Mouse (Mus musculus): ENCODE results near the gene Pitpna.
"Not testable (repeated sequence)": the region's sequence is repeated elsewhere in the genome, so short reads cannot be mapped to it uniquely, and the experiment has no call there.

The Pitpna gene

DNA sequence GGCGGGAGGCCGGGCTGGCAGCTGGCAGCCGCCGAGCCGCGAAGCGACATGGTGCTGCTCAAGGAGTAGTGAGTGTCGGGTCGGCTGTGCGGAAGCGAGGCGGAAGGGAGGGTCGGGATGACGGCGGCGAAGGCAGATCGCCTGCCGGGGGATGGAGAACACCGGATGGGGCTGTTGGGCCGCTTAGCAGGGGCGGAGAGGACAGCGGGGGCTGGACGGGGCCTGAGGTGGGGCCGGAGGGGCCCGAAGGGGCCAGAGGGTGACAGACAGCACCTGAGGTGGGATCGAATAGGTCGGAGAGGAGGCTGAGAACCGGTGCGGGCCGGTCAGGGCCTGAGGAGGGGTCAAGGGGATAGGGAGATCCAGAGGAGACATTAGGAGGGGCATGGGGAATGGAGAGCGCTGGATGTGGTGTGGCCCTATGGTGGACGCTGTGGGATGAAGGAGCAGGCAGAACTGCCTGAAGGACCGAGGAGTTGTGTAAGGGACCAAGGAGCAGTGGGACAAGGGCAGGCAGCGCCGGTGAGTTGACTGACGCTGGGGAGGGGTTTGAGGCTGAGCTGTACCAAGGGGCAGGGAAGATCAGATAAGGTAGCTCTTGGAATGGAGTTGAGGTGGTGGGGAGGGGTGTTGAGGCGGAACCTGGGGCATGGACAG is 516 bp downstream of the Pitpna start:
- DNase-seq (ENCODE audit: low read depth, low spot score): no peak

DNA sequence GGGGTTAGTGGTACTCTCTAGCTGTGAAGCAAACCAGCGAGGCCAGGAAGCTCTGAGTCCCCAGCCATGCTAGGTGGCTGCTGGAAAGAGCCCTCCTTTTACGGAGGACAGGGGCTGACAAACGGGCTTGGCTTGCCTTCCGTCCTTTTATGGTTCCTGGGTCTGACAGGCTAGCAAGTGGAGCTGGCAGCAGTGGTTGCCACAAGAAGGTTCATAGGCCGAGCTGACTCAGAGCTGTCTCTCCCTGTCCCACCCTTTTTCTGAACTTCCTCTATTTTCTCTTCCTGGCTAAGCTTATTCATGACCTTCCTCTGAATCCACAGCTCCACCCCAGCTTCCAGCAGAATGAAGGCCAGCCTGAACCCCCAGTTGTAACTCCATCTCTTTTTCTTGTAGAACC is 4.7 kb downstream of the Pitpna start:
- DNase-seq (ENCODE audit: low read depth, low spot score): no peak

DNA sequence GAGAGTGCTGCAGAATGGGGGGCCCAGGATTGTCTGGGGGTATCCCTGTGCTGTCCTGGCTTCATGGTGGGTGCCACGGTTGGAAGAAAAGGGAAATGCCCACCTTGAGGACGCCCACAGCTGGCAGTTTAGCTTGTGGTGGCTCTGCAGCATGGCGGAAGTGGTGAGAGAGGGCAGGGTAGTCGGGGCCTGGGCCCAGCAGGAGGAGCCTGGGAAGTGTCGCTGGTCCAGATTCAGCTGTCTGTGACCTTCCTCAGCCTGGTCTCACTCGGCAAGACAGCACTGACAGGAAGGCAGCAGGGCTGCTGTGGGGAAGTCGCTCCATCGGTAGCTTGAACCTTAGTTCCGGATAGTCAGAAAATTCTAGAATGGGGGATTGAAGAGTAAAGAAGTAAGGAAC is 6.5 kb downstream of the Pitpna start:
- DNase-seq (ENCODE audit: low read depth, low spot score): no peak

DNA sequence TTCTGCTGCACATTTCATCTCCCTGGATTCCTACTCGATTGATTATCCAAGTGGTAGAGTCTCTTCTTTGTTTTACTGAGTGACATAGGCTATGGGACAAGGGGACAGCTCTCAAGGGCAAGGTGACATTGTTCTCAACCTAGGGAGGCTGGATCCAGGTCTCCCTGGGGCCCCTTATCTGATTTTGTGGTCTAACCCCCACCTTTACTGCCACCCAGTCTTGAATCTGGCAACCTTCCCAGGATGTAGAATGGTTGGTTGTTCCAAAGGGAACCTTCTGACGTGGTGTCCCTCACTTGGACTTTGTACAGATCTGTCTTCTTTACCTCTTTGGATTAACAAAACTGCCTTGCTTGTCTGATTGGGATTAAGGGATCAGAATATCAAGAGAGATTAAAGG is 7.5 kb downstream of the Pitpna start:
- DNase-seq (ENCODE audit: low read depth, low spot score): no peak

DNA sequence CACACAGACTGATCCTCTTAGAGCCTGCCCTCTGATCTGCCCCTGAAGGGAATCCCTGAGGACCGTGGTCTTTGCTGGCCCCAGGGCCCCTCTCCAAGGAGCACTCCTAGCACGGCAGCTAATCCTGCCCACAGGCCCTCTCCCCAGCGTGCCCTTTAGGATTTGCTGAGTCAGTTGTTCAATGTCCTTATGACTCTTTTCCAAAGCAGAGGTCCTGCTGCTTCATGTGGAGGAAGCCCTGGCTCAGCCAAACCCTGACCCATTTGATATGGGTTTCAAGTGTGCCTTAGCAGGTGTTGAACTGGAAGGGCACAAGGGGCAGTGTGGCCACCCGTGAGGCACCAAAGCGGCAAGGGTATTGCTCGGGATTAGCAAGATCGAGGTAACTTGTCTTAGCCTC is 7.9 kb downstream of the Pitpna start:
- no peak for DNase-seq (ENCODE audit: low read depth, low spot score)

DNA sequence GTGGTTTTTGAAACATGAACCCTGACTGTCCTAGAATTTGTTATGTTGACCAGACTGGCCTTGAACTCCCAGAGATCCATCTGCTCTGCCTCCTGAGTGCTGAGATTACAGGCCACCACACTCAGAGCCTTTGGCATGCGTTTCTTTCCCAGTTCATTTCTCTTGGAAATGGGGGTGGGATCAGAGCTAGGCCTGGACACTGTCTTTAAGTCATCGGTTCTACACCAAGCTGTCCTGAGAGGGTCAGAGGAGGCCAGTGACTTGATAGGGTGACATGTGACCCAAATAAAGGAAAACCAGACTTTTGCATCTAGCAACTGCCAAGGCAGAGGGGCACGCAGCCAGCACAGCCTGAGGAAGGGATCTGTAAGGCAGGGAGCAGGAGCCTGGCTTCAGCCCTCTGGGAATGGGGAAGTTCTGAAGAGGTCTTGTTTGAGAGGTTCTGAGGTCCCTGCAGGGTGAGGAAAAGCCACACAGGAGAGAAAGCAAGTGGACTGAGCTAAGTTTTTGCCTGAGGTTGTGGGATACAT is 8.9 kb downstream of the Pitpna start:
- DNase-seq (ENCODE audit: low read depth, low spot score): no peak

DNA sequence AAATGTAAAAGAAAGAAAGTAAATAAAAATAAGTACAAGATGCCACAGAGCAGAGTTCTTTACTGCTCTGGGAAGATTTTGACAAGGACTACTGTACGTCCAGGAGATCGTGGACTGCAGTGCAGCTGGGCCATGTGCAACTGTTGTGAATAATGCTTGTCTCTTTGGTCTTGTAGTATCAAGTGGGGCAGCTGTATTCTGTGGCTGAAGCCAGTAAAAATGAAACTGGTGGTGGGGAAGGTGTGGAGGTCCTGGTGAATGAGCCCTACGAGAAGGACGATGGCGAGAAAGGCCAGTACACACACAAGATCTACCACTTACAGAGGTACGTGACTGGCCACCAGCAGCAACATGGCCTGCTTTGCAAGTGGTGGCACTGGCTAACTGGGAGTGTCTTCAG is 10.1 kb downstream of the Pitpna start:
- no peak for DNase-seq (ENCODE audit: low read depth, low spot score)

DNA sequence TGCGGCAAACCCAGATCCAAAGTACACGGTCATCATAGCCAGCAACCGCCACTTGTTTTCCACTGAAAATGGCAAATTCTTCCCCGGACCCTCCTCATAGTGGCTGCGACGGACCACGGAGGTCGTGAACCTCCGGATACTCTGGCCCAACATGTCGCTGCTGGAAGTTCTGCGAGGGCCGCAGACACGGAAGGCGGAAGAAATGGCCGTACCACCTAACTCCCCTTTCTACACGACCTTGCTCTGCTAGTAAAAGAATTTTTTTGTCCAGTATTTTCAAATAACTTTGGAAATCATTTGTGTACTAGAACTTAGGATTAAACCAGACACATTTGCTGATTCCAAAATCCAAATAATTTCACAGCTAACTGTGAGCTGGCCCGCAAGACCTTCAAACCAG is 11.9 kb downstream of the Pitpna start:
- DNase-seq (ENCODE audit: low read depth, low spot score): not testable (repeated sequence)

DNA sequence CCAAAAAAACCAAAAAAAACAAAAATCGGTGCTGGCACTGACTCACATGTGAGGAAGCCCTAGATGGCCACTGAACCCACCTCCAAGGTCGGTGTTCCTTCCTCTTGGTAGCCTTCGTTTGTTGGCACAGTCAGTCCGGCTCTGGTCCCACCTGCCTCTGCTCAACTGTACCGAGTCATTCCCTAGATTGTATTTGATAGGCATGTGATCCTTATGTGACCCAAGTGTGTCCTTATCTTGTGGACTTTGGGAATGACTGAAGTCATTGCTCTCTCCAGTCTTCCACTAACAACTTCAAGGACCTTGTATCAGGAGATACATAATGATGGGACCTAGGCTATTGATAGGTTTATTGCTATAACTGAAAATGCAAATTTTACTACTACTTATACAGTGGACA is 16.9 kb downstream of the Pitpna start:
- no peak for DNase-seq (ENCODE audit: low read depth, low spot score)

DNA sequence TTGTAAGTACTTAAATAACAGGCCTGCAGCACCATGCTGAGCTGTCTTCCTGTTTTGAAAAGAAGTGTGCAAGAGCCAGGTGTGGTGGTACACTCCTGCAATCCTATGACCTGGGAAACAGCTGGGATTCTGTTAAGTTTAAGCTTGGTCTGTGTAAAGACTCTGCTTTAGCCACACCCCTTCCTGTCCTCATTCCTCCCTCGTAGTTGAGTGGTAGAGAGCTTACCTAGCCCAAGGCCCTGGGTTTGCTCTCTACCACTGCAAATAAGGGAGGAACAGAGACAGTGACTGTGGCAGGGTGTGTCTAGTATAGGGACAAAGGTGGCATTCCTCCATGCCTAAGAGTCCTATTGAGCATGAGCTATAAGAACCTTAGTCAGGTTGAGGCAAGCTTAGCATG is 17.4 kb downstream of the Pitpna start:
- DNase-seq (ENCODE audit: low read depth, low spot score): no peak

DNA sequence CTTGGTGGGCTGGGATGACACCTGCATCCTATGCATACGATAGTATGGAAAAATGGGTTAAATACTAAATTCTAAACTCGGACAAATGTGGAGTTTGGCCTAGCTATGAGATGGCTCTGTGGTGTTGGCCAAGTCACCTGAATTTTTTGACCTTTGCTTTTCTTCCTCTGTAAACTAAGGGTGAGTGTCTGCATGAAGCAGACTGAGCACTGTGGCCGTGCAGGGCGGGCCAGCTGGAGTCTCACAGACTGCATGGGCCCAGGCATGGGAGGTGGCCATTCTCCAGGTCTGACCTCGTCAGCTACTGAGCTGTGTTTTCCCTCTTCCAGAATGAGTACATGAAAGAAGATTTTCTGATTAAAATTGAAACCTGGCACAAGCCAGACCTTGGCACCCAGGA is 20.9 kb downstream of the Pitpna start:
- DNase-seq (ENCODE audit: low read depth, low spot score): no peak

DNA sequence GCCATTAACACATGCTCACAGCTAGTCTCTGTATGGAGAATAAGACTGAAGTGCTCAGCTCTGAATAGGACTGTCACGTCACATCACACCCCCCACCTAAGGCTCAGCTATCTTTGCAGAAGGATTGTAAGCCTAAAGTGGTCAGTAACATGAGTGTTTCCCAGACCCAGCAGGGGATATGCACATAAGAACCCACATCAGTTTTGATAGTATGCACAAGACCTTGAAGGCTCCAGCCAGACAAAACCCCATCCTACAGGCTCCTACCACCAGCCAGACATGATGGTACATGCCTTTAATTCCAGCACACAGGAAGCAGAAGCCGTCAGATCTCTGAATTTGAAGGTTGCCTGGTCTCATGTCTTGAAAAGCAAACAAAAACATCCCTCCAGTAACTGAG is 22.1 kb downstream of the Pitpna start:
- DNase-seq (ENCODE audit: low read depth, low spot score): no peak

DNA sequence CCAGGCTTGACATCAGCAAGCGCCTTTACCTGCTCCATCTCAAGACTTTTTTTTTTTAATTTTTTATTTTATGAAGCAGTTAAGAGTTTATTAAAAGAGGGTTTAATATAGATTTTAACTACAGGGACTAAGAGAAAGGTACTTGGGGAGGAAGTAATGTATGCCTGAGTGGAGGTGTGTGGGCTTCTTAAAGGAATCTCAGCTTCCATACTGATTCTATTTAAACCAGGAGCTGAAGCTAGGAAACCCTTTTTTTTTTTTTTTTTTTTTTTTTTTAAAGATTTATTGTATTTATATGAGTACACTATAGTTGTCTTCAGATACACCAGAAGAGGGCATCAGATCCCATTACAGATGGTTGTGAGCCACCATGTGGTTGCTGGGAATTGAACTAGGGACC is 26.9 kb downstream of the Pitpna start:
- DNase-seq (ENCODE audit: low read depth, low spot score): no peak

DNA sequence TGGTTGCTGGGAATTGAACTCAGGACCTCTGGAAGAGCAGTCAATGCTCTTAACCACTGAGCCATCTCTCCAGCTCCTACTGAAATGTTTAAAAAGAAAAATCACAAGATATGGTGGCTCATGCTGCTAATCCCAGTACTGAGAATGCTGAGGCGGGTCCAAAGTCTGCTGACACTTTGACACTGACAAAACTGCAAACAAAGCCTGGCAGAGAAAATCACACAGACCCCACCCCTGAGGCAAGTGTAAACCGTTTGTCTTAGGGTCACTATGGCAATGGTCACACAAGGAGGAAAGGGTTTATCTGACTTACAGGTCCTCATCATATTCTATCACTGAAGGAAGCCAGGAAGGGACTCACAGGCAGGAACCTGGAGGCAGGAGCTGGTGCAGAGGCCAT is 27.7 kb downstream of the Pitpna start:
- no peak for DNase-seq (ENCODE audit: low read depth, low spot score)

DNA sequence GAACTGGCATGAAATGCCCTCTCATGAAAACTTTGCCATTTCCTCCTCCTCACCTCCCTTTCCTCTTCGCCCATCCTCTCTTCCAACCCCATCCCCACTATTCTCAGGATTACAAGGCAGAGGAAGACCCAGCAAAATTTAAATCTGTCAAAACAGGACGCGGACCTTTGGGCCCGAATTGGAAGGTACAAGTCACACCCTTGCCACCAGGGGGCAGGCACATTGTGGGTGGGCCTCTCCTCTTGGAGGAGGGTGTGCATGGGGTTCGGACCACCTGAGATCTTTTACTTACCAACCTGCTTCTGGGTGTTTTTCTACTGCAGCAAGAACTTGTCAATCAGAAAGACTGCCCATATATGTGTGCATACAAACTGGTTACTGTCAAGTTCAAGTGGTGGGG is 31.2 kb downstream of the Pitpna start:
- DNase-seq (ENCODE audit: low read depth, low spot score): no peak

DNA sequence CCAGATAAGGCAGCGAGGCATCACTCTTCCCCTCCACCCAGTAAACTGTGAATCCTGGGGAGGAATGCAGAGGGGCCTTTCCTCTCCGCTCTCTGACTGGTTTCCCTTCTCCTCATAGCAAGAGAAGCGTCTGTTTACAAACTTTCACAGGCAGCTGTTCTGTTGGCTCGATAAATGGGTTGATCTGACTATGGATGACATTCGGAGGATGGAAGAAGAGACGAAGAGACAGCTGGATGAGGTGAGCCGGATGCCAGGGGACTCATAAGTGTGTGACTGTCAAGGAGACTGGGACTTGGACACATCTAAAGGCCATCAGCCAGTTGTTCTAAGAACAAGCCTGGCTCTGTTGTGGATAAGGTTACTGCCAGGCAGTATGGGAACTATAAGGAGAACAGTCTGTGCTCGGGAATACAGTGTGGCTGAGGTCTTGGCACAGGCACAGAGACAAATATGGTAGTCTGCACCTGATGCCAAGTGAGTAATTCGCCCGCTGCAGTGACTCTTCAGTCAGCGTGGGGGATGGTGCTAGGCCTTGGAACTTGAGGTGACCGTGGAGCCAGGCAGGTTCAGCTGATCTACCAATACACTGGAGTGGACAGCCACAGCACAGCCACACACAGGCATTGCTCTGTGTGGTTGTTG is 32.4 kb downstream of the Pitpna start:
- DNase-seq (ENCODE audit: low read depth, low spot score): no peak

DNA sequence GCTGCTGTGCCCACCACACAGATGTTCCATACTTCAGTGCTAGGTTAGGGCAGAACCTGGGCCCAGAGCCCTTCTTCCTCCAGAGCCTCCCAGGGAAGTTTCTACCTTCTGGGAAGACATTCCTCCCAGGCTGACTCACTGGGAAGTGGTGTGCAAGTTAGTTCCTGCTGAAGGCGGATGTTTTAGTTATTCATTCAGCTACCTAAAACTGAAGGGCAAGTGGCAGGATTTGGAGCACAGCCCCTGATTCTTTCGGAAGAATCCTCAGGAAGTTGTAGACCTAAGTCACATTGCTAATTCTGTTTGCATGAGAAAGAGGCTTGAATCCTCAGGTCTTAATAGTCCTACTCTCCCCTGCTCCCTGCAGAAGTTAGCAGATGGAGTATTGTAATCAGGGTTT is 33.5 kb downstream of the Pitpna start:
- DNase-seq (ENCODE audit: low read depth, low spot score): no peak

DNA sequence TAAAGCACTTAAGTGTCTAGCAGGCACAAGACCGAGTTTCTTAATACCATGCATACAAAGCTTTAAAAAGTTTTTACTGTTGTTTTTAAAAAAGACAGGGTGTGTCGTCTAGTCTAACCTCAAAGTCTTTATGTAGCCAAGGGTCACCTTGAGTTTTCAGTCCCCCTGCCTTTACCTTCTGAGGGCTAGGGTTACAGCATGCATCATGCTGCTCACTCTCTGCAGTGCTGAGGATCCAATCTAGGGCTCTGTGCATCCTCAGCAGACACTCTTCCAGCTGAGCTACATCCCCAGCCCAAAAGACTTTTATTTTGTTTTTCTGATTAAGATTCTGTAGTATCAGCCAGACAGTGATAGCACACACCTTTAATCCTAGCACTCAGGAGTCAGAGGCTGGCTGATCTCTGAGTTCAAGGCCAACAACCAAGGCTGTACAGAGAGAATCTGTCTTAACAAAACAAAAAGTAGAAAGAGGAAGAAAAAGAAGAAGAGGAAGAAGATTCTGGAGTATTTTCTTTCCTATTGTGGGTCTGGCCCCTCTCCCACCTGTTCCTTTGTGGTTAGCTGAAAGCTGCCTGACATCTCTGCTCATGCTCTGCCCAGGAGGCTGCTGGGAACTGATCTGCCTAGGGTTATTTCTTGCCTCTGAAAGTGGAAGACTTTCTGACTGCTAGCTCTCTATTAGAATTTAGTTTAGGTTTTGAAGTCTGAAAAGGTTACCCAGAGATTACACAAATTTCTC is 34.9 kb downstream of the Pitpna start:
- DNase-seq (ENCODE audit: low read depth, low spot score): no peak

DNA sequence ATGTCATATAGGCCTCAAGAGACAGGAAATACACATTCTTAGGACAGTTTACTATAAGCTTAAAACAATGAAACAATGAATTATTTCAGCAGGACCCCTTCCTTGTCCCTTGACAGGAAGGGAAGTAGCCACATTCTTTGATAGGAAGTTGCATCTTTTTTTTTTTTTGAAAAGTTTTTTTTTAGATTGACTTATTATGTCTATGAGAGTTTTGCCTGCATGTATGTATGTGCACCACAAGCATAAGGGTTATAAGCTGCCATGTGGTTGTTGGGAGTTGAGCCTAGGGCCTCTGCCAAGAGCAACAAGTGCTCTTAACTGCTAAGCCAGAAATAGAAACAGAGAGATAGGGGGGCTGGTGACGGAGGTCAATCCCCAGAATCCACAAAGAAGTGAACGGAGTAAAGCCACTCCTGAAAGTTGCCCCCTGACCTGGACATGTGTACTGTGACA is 36.2 kb downstream of the Pitpna start:
- no peak for DNase-seq (ENCODE audit: low read depth, low spot score)

DNA sequence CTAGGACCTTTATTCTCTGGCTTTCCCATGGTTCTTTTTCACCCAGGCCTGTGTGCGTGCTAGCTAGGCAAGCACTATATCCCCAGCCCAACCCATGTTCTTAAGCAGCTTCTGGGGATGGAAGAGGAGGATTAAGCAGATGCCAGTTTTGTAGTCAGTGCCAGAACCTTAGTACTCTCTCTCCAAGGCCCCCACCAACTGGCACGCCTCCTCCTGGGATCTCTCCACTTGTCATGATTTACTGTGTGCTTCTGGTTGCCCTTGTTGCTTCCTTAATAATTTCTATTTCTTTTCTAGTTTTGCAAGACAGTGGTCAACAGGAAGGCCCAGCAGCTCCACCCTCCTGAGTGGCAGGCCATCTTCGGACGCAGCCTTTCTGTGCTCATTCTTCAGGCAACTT is 37.9 kb downstream of the Pitpna start:
- peak; percentile 48 for DNase-seq (ENCODE audit: low read depth, low spot score)

DNA sequence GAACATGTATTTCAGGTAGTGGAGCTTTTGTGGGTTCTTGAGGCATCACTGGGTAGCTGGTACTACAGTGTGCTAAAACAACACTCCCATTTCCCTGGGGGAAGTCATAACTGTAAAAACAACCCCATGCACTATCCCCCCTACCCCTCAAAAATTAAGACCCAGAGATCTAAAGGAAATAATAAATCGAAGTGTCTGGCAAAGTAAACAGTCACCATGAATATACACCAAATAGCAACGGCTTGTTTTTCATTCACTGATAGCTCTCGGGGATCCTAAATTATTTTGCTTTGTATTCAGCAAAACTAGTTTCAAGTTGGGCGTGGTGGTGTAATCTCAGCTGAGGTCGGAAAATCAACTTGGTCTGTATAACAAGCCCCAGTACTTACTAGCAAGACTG is 42.2 kb downstream of the Pitpna start:
- no peak for DNase-seq (ENCODE audit: low read depth, low spot score)

DNA sequence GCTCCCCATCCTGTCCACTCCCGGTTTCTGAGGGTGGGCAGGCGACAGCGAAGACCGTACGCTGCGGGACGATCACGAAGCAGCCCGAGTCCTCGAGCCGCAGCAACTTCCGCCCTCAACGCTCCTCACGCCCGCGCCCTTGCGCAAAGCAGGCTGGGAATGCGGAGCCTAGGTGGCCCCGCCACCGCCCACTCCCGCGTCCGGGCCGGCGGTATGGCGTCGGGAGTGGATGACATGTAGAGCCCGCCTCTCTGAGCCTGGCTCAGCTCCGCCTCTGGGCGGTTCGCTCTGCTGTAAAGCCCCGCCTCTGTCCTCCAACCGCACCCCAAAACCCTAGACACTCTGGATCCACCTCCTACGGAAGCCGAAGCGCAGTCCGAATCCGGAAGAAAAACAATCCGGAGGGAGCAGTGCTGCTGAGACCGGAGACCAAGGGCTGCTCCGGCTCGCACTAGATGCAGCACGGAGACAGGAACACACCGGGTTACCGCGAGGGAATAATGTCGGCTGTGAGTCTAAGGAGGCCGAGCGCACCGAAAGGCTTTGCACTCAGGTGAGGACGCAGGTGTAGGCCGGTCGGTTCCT is 42.8 kb downstream of the Pitpna start, which contains the start of gene Inpp5k:
Gene Inpp5k (plus strand): TSS at position 344 of the 585 bp plus-strand sequence.
- peak; percentile 90 for DNase-seq (ENCODE audit: low read depth, low spot score)
